Mouse (Mus musculus) intestine, postnatal 0 days (tissue): Measurements from ENCODE around the gene Arhgef25. TPM values are rescaled to one million over a fixed set of nuclear protein-coding genes. Genes with fewer than 3 reads are reported as not detected.

Experiments
- ATAC-seq: fragments of 200-750 bp; cut with Nextera tagmentation; 2 replicates; pipeline ENCODE4 v1.8.0; 2017; ENCODE audit warnings: mild to moderate bottlenecking, moderate TSS enrichment, moderate library complexity
- H3K27ac ChIP-seq: fragments of 300-500 bp; sonication (generic); 2 replicates; pipeline ENCODE4 v1.5.1; 2014; ENCODE audit warnings: mild to moderate bottlenecking, low read depth, low read length, moderate library complexity
- H3K27me3 ChIP-seq: fragments of 300-500 bp; sonication (generic); replicated peaks from 2 replicates; pipeline ENCODE4 v1.6.1; 2014; ENCODE audit warnings: low read length, mixed read lengths; ENCODE audit not compliant: control insufficient read depth, insufficient read depth
- H3K36me3 ChIP-seq: fragments of 300-500 bp; sonication (generic); 2 replicates; pipeline ENCODE4 v1.6.1; 2014; ENCODE audit warnings: mild to moderate bottlenecking, moderate library complexity; ENCODE audit not compliant: control insufficient read depth, insufficient read depth
- H3K4me1 ChIP-seq: fragments of 300-500 bp; sonication (generic); replicated peaks from 2 replicates; pipeline ENCODE4 v1.6.1; 2014; ENCODE audit warnings: antibody characterized with exemption, low read length, mixed read lengths; ENCODE audit not compliant: control insufficient read depth, insufficient read depth
- H3K4me2 ChIP-seq: fragments of 300-500 bp; sonication (generic); replicated peaks from 2 replicates; pipeline ENCODE4 v1.6.1; 2014; ENCODE audit warnings: low read depth, mild to moderate bottlenecking, moderate library complexity
- H3K4me3 ChIP-seq: fragments of 300-500 bp; sonication (generic); 2 replicates; pipeline ENCODE4 v1.5.1; 2014; ENCODE audit warnings: low read depth, low read length
- H3K9ac ChIP-seq: fragments of 300-500 bp; sonication (generic); 2 replicates; pipeline ENCODE4 v1.6.1; 2014; ENCODE audit warnings: mild to moderate bottlenecking, low read depth, low read length
- H3K9me3 ChIP-seq: fragments of 300-500 bp; sonication (generic); 2 replicates; pipeline ENCODE4 v1.6.1; 2016; ENCODE audit warnings: mixed run types; ENCODE audit not compliant: control insufficient read depth
- CTCF ChIP-seq: sonication (generic); IDR thresholded peaks from 2 replicates; pipeline ENCODE4 v1.5.1; 2016; ENCODE audit warnings: low read depth, mild to moderate bottlenecking, control low read depth, antibody characterized with exemption, moderate library complexity
- WGBS: fragments of 180-500 bp; shearing (Covaris S2); extraction: QIAGEN DNeasy Blood & Tissue Kit; methylation state at CpG from one replicate; pipeline ENCODE4 v1.1.7; 2014; 5-methylcytosine and 5-hydroxymethylcytosine counted together
- polyA plus RNA-seq: library from polyadenylated mRNA; unstranded; fragments of >200 nt; fragmentation: Nextera tagmentation; extraction: Ambion mirVana; gene quantifications from 2 replicates; pipeline ENCODE4 v1.2.1, GENCODE M21; 2015

Arhgef25 gene
- polyA plus RNA-seq, 1 experiment from 2014 or later = 14.4 TPM

GRCm38 (mm10) chr10:127199474-127199873 lies 9.6 kb upstream of the Arhgef25 start:
- ATAC-seq = no peak
- Histone ChIP-seq H3K4me1 (0 out of 2 replicates have a peak, but pooled peaks cover 5% of the 10 kb centered on the region), H3K27me3 (no peaks in the 10 kb centered on the region), H3K4me3 (no peak overlapping the region), H3K36me3 (peaks cover 62% of the 10 kb centered on the region), H3K27ac (no peak overlapping the region), H3K9me3 (no peaks in the 10 kb centered on the region), H3K4me2 (no peak overlapping the region), H3K9ac (no peak overlapping the region)
- TF ChIP-seq CTCF = no peak
- 89% methylated on average over 11 of the region's 11 CpGs for WGBS

GRCm38 (mm10) chr10:127199068-127199467 lies 9.2 kb upstream of the Arhgef25 start:
- H3K27ac ChIP-seq = no peak overlapping the region
- H3K9me3 ChIP-seq = no peaks in the 10 kb centered on the region
- no peak overlapping the region for H3K4me2 ChIP-seq
- no peak for TF ChIP-seq CTCF
- peaks cover 58% of the 10 kb centered on the region for H3K36me3 ChIP-seq
- H3K4me1 ChIP-seq = 0 out of 2 replicates have a peak, but pooled peaks cover 5% of the 10 kb centered on the region
- no peaks in the 10 kb centered on the region for H3K27me3 ChIP-seq
- ATAC-seq = no peak
- no peak overlapping the region for H3K9ac ChIP-seq
- no peak overlapping the region for H3K4me3 ChIP-seq
- 72% methylated on average over 5 of the region's 5 CpGs for WGBS

- no peaks in the 10 kb centered on the region for H3K27me3 ChIP-seq
- WGBS = 46% methylated on average over 2 of the region's 2 CpGs
- no peak overlapping the region for H3K27ac ChIP-seq
- TF ChIP-seq CTCF = no peak
- 0 out of 2 replicates have a peak, but pooled peaks cover 5% of the 10 kb centered on the region for H3K4me1 ChIP-seq
- H3K4me2 ChIP-seq = no peak overlapping the region
- no peaks in the 10 kb centered on the region for H3K9me3 ChIP-seq
- H3K36me3 ChIP-seq = peaks cover 53% of the 10 kb centered on the region
- ATAC-seq = no peak
- no peak overlapping the region for H3K4me3 ChIP-seq
- H3K9ac ChIP-seq = no peak overlapping the region
Observed at GRCm38 (mm10) chr10:127198492-127198891, 8.6 kb upstream of the Arhgef25 start.

GRCm38 (mm10) chr10:127197505-127198110 lies 7.7 kb upstream of the Arhgef25 start:
- H3K36me3 ChIP-seq = peaks cover 51% of the 10 kb centered on the region
- H3K27me3 ChIP-seq = no peaks in the 10 kb centered on the region
- no peak for TF ChIP-seq CTCF
- ATAC-seq = no peak
- no peak overlapping the region for H3K4me2 ChIP-seq
- H3K9me3 ChIP-seq = no peaks in the 10 kb centered on the region
- 0 out of 2 replicates have a peak, but pooled peaks cover 5% of the 10 kb centered on the region for H3K4me1 ChIP-seq
- H3K27ac ChIP-seq = no peak overlapping the region
- H3K4me3 ChIP-seq = no peak overlapping the region
- 75% methylated on average over 11 of the region's 11 CpGs for WGBS
- H3K9ac ChIP-seq = no peak overlapping the region

- TF ChIP-seq CTCF = no peak
- Histone ChIP-seq H3K4me3 (no peak overlapping the region), H3K4me2 (no peak overlapping the region), H3K27me3 (no peaks in the 10 kb centered on the region), H3K9me3 (no peaks in the 10 kb centered on the region), H3K27ac (no peak overlapping the region; the same call in 1 of the 2 replicates), H3K9ac (no peak overlapping the region), H3K36me3 (peaks cover 48% of the 10 kb centered on the region), H3K4me1 (0 out of 2 replicates have a peak, but pooled peaks cover 5% of the 10 kb centered on the region)
- ATAC-seq = no peak
- WGBS = 89% methylated on average over 8 of the region's 8 CpGs
Observed at GRCm38 (mm10) chr10:127197104-127197503, 7.2 kb upstream of the Arhgef25 start.

GRCm38 (mm10) chr10:127196392-127196791 lies 6.5 kb upstream of the Arhgef25 start:
- H3K4me3 ChIP-seq = peak overlapping the region; percentile 82

More at GRCm38 (mm10) chr10:127196392-127196791, 6.5 kb upstream of the Arhgef25 start:
- Histone ChIP-seq H3K27ac (0 out of 2 replicates have a peak overlapping the region, but pooled peaks have one; percentile 86), H3K9ac (no peak overlapping the region), H3K9me3 (no peaks in the 10 kb centered on the region), H3K4me2 (peak overlapping the region; percentile 99), H3K36me3 (peaks cover 46% of the 10 kb centered on the region), H3K4me1 (0 out of 2 replicates have a peak, but pooled peaks cover 5% of the 10 kb centered on the region), H3K27me3 (no peaks in the 10 kb centered on the region)
- no peak for TF ChIP-seq CTCF
- 12% methylated on average over 5 of the region's 5 CpGs for WGBS
- ATAC-seq = peak; percentile 47; the same call in 1 of the 2 replicates
